Mouse (Mus musculus): ENCODE results near the gene Plekhm1.

GRCm38 (mm10) chr11:103403776-103404175, 8.7 kb downstream of the Plekhm1 start:
- no peak for TF ChIP-seq MAFK (IDR thresholded peaks at IDR 0.05; ENCODE audit: borderline replicate concordance, low read depth, low read length)
- TF ChIP-seq SMC3 (IDR thresholded peaks at IDR 0.05; ENCODE audit: low read depth, low read length), result no peak
- no peak for TF ChIP-seq MXI1 (IDR thresholded peaks at IDR 0.05; ENCODE audit: low read depth, low read length)
- no peak for TF ChIP-seq ETS1 (IDR thresholded peaks at IDR 0.05; ENCODE audit: low read depth, low read length)

Data from MEL (cell line).